Mouse (Mus musculus) B cell, adult (primary cell): Measurements from ENCODE around the gene Pacs1. TPM values are rescaled to one million over a fixed set of nuclear protein-coding genes. Genes with fewer than 3 reads are reported as not detected.

Experiments
- total RNA-seq: library from RNA; stranded (reverse); gene quantifications from 4 replicates; pipeline ENCODE4 v1.2.4, GENCODE M21; 2023; ENCODE audit not compliant: inconsistent age

Gene Pacs1
- total RNA-seq: 72.2 to 78.0 TPM (median 74.1 TPM) in 4 replicates

GRCm38 (mm10) chr19:5272801-5273733 lies at the start of gene Pacs1:
Pacs1 (minus strand) TSS chr19:5273119.

GRCm38 (mm10) chr19:5297903-5298800 lies 25.2 kb upstream of the Pacs1 start, which contains the start of gene Gal3st3:
Gal3st3 (plus strand) TSS chr19:5298331.

GRCm38 (mm10) chr19:5294972-5295735 lies 22.2 kb upstream of the Pacs1 start, which contains the start of gene Sf3b2:
Sf3b2 (minus strand) TSS chr19:5295455.

GRCm38 (mm10) chr19:5118384-5118698 lies 154.6 kb downstream of the Pacs1 start, which contains the start of gene Klc2:
Klc2 (minus strand) TSS chr19:5118560.

GRCm38 (mm10) chr19:5106731-5107191 lies 166.2 kb downstream of the Pacs1 start, which contains the start of gene Rab1b:
Rab1b (minus strand) TSS chr19:5107072.

GRCm38 (mm10) chr19:5098363-5099143 lies 174.4 kb downstream of the Pacs1 start, which contains the start of gene Cnih2:
Cnih2 (minus strand) TSS chr19:5098521.

GRCm38 (mm10) chr19:5087884-5088728 lies 184.8 kb downstream of the Pacs1 start, which contains the start of gene Yif1a:
Yif1a (plus strand) TSS chr19:5088538.

GRCm38 (mm10) chr19:5085145-5085863 lies 187.6 kb downstream of the Pacs1 start, which contains the start of gene Tmem151a:
Tmem151a (minus strand) TSS chr19:5085531.

Other genes with a start within 250 kb of the Pacs1 start
- 2.3 to 4.6 TPM (median 3.6 TPM) in 4 replicates for gene Slc29a2, start 249.3 kb downstream of the Pacs1 start, total RNA-seq
- gene B4gat1, start 234.3 kb downstream of the Pacs1 start, total RNA-seq: 1.0 to 3.7 TPM (median 2.2 TPM) in 4 replicates
- gene AC124502.3, start 234.2 kb downstream of the Pacs1 start, total RNA-seq: 2.1 to 4.3 TPM (median 3.1 TPM) in 4 replicates
- gene Brms1, start 231.8 kb downstream of the Pacs1 start, total RNA-seq: 59.2 to 67.2 TPM (median 63.0 TPM) in 4 replicates
- gene Rin1, start 222.6 kb downstream of the Pacs1 start, total RNA-seq: 1.8 to 3.9 TPM (median 3.1 TPM) in 4 replicates
- 0.18 TPM in 1 of 4 replicates, not detected in the others for gene Cd248, start 205.0 kb downstream of the Pacs1 start, total RNA-seq
- 0.13 to 0.96 TPM in 2 of 4 replicates, not detected in the others for gene Tmem151a, start 187.6 kb downstream of the Pacs1 start, total RNA-seq
- 30.3 to 38.1 TPM (median 35.5 TPM) in 4 replicates for gene Yif1a, start 184.6 kb downstream of the Pacs1 start, total RNA-seq
- gene Cnih2, start 174.6 kb downstream of the Pacs1 start, total RNA-seq: 0.78 to 1.9 TPM (median 1.5 TPM) in 4 replicates
- gene Rab1b, start 166.0 kb downstream of the Pacs1 start, total RNA-seq: 101 to 112 TPM (median 105 TPM) in 4 replicates
- 34.5 to 38.0 TPM (median 36.7 TPM) in 4 replicates for gene Klc2, start 154.6 kb downstream of the Pacs1 start, total RNA-seq
- 317 to 332 TPM (median 327 TPM) in 4 replicates for gene Sf3b2, start 22.3 kb upstream of the Pacs1 start, total RNA-seq
- gene Gal3st3, start 25.2 kb upstream of the Pacs1 start, total RNA-seq: not detected in 4 replicates
- not detected in 4 replicates for gene Catsper1, start 62.6 kb upstream of the Pacs1 start, total RNA-seq
- 0.58 to 1.0 TPM in 2 of 4 replicates, not detected in the others for gene Cst6, start 76.5 kb upstream of the Pacs1 start, total RNA-seq
- gene Eif1ad, start 93.6 kb upstream of the Pacs1 start, total RNA-seq: 34.1 to 40.3 TPM (median 37.2 TPM) in 4 replicates
- 90.5 to 106 TPM (median 95.8 TPM) in 4 replicates for gene Banf1, start 94.0 kb upstream of the Pacs1 start, total RNA-seq
- gene Sart1, start 115.6 kb upstream of the Pacs1 start, total RNA-seq: 176 to 199 TPM (median 188 TPM) in 4 replicates
- not detected in 4 replicates for gene Tsga10ip, start 129.4 kb upstream of the Pacs1 start, total RNA-seq
- 168 to 181 TPM (median 171 TPM) in 4 replicates for gene Drap1, start 151.9 kb upstream of the Pacs1 start, total RNA-seq
- gene AI837181, start 152.0 kb upstream of the Pacs1 start, total RNA-seq: 56.0 to 61.6 TPM (median 59.0 TPM) in 4 replicates
- 0.55 to 3.8 TPM (median 0.75 TPM) in 4 replicates for gene Fosl1, start 174.4 kb upstream of the Pacs1 start, total RNA-seq
- gene Ccdc85b, start 184.8 kb upstream of the Pacs1 start, total RNA-seq: 2.8 to 3.3 TPM (median 3.0 TPM) in 4 replicates
- 107 to 110 TPM (median 109 TPM) in 4 replicates for gene Fibp, start 187.5 kb upstream of the Pacs1 start, total RNA-seq
- gene Ctsw, start 195.4 kb upstream of the Pacs1 start, total RNA-seq: 0.90 to 2.0 TPM (median 1.3 TPM) in 4 replicates
- 1.8 TPM in 1 of 4 replicates, not detected in the others for gene Efemp2, start 200.8 kb upstream of the Pacs1 start, total RNA-seq
- 40.8 to 48.0 TPM (median 43.1 TPM) in 4 replicates for gene Mus81, start 215.3 kb upstream of the Pacs1 start, total RNA-seq
- gene Cfl1, start 217.3 kb upstream of the Pacs1 start, total RNA-seq: 1,329 to 1,431 TPM (median 1,341 TPM) in 4 replicates
- gene 1700020D05Rik, start 230.7 kb upstream of the Pacs1 start, total RNA-seq: 0.93 to 2.6 TPM (median 2.2 TPM) in 4 replicates
- gene Snx32, start 237.4 kb upstream of the Pacs1 start, total RNA-seq: 7.9 to 10.5 TPM (median 9.1 TPM) in 4 replicates